Mouse (Mus musculus) small intestine, adult 2 months (tissue): ENCODE data around the gene Gm20696. TPM values are rescaled to one million over a fixed set of nuclear protein-coding genes. Genes with fewer than 3 reads are reported as not detected.

Experiments used
- H3K27ac ChIP-seq: fragments of 200-500 bp; 2 replicates; pipeline ENCODE4 v1.5.1; 2012; ENCODE audit warnings: low read depth, low read length, control low read depth, inconsistent platforms; ENCODE audit not compliant: insufficient read depth
- H3K27me3 ChIP-seq: fragments of 200-500 bp; 2 replicates; pipeline ENCODE4 v1.6.1; 2012; ENCODE audit warnings: mild to moderate bottlenecking, moderate library complexity, low read length, inconsistent platforms; ENCODE audit not compliant: control insufficient read depth, insufficient read depth
- H3K36me3 ChIP-seq: fragments of 200-500 bp; 2 replicates; pipeline ENCODE4 v1.6.1; 2012; ENCODE audit warnings: mild to moderate bottlenecking, low read length, control low read depth, inconsistent platforms; ENCODE audit not compliant: control insufficient read depth, insufficient read depth
- H3K4me1 ChIP-seq: fragments of 200-500 bp; 2 replicates; pipeline ENCODE4 v1.6.1; 2012; ENCODE audit warnings: low read length, inconsistent platforms, mixed read lengths; ENCODE audit not compliant: control insufficient read depth, insufficient read depth, insufficient read length
- H3K4me3 ChIP-seq: fragments of 200-500 bp; 2 replicates; pipeline ENCODE4 v1.5.1; 2012; ENCODE audit warnings: low read depth, mild to moderate bottlenecking, control low read depth, inconsistent platforms, low read length, moderate library complexity
- CTCF ChIP-seq: fragments of 200-500 bp; IDR thresholded peaks from 2 replicates; pipeline ENCODE4 v1.5.1; 2012; ENCODE audit warnings: low read depth, mild to moderate bottlenecking, control low read depth, inconsistent platforms, low read length, moderate library complexity, mixed read lengths; ENCODE audit not compliant: insufficient replicate concordance, insufficient read length; ENCODE audit errors: extremely low read depth
- POLR2A ChIP-seq: fragments of 200-500 bp; IDR thresholded peaks from 2 replicates; pipeline ENCODE4 v1.6.1; 2012; ENCODE audit warnings: low read depth, mild to moderate bottlenecking, control low read depth, inconsistent platforms, low read length, moderate library complexity
- WGBS: fragments of 180-500 bp; shearing (Covaris S2); methylation state at CpG from one replicate; pipeline ENCODE4 v1.1.7; 2018; 5-methylcytosine and 5-hydroxymethylcytosine counted together
- polyA plus RNA-seq: library from polyadenylated mRNA; depleted of rRNA; stranded (reverse); fragments of >200 nt; gene quantifications from 2 replicates; pipeline ENCODE4 v1.2.3, GENCODE M21; 2012

Gene Gm20696
- polyA plus RNA-seq, 1 experiment, result 0.57 TPM

- 83% methylated on average over 2 of the region's 2 CpGs for WGBS
- no peaks in the 10 kb centered on the region; the same call in 1 of the 2 replicates for H3K4me1 ChIP-seq
- TF ChIP-seq POLR2A, result no peak
- TF ChIP-seq CTCF, result no peak
- H3K4me3 ChIP-seq, result no peak overlapping the region
- H3K27me3 ChIP-seq, result no peaks in the 10 kb centered on the region
- H3K36me3 ChIP-seq, result no peaks in the 10 kb centered on the region
- H3K27ac ChIP-seq, result no peak overlapping the region
These were observed 14.3 kb downstream of the Gm20696 start for GRCm38 (mm10) chr6:99652341-99652740.

GRCm38 (mm10) chr6:99649307-99649706, 17.3 kb downstream of the Gm20696 start:
- H3K27me3 ChIP-seq, result no peaks in the 10 kb centered on the region
- H3K36me3 ChIP-seq, result no peaks in the 10 kb centered on the region
- H3K4me3 ChIP-seq, result no peak overlapping the region
- no peak overlapping the region for H3K27ac ChIP-seq
- 61% methylated on average over 2 of the region's 2 CpGs for WGBS
- no peaks in the 10 kb centered on the region; the same call in none of the 2 replicates for H3K4me1 ChIP-seq
- no peak for TF ChIP-seq POLR2A
- no peak for TF ChIP-seq CTCF

GRCm38 (mm10) chr6:99646344-99646743, 20.3 kb downstream of the Gm20696 start:
- TF ChIP-seq POLR2A (no peak), CTCF (no peak)
- Histone ChIP-seq H3K4me1 (peaks cover 4% of the 10 kb centered on the region; the same call in 1 of the 2 replicates), H3K27ac (no peak overlapping the region), H3K4me3 (no peak overlapping the region), H3K27me3 (no peaks in the 10 kb centered on the region), H3K36me3 (no peaks in the 10 kb centered on the region)
- WGBS, result 43% methylated on average over 10 of the region's 10 CpGs

- H3K27ac ChIP-seq, result 0 out of 2 replicates have a peak overlapping the region, but pooled peaks have one; percentile 14
- no peak overlapping the region for H3K4me3 ChIP-seq
- H3K27me3 ChIP-seq, result no peaks in the 10 kb centered on the region
- no peaks in the 10 kb centered on the region for H3K36me3 ChIP-seq
- TF ChIP-seq CTCF (no peak), POLR2A (no peak)
- peaks cover 4% of the 10 kb centered on the region; the same call in 1 of the 2 replicates for H3K4me1 ChIP-seq
- WGBS, result 83% methylated on average over 5 of the region's 5 CpGs
These were observed 21.7 kb downstream of the Gm20696 start for GRCm38 (mm10) chr6:99644876-99645275.

- no peaks in the 10 kb centered on the region for H3K27me3 ChIP-seq
- peaks cover 4% of the 10 kb centered on the region; the same call in 1 of the 2 replicates for H3K4me1 ChIP-seq
- H3K36me3 ChIP-seq, result peaks cover 4% of the 10 kb centered on the region
- no peak for TF ChIP-seq CTCF
- TF ChIP-seq POLR2A, result no peak
- peak overlapping the region; percentile 14; the same call in 1 of the 2 replicates for H3K27ac ChIP-seq
- WGBS, result 55% methylated on average over 5 of the region's 5 CpGs
- no peak overlapping the region for H3K4me3 ChIP-seq
These were observed 22.2 kb downstream of the Gm20696 start for GRCm38 (mm10) chr6:99644386-99644785.

- Histone ChIP-seq H3K4me3 (no peak overlapping the region), H3K36me3 (peaks cover 6% of the 10 kb centered on the region), H3K27ac (peak overlapping the region; percentile 14; the same call in 1 of the 2 replicates), H3K4me1 (peaks cover 4% of the 10 kb centered on the region; the same call in 1 of the 2 replicates), H3K27me3 (no peaks in the 10 kb centered on the region)
- WGBS, result 31% methylated on average over 10 of the region's 10 CpGs
- TF ChIP-seq CTCF (no peak), POLR2A (no peak)
These were observed 23.0 kb downstream of the Gm20696 start for GRCm38 (mm10) chr6:99643439-99644199.

- WGBS, result 73% methylated on average over 4 of the region's 4 CpGs
- Histone ChIP-seq H3K4me1 (no peaks in the 10 kb centered on the region), H3K27ac (no peak overlapping the region), H3K27me3 (no peaks in the 10 kb centered on the region), H3K36me3 (peaks cover 10% of the 10 kb centered on the region), H3K4me3 (no peak overlapping the region)
- TF ChIP-seq POLR2A, result no peak
- no peak for TF ChIP-seq CTCF
These were observed 29.1 kb downstream of the Gm20696 start for GRCm38 (mm10) chr6:99637456-99637855.
